Mouse (Mus musculus) B cell, adult 2 months (primary cell): ENCODE measurements at regions not wholly inside any gene's neighbourhood (a gene's known extent, or its start where the extent isn't known, plus 50 kb on each side); places are given as distances from the start of the nearest gene placed in this dataset.

Source experiments
- DNase-seq, 2 experiments: peaks; one replicate each; pipeline ENCODE4 v3.0.0; 2022

DNA sequence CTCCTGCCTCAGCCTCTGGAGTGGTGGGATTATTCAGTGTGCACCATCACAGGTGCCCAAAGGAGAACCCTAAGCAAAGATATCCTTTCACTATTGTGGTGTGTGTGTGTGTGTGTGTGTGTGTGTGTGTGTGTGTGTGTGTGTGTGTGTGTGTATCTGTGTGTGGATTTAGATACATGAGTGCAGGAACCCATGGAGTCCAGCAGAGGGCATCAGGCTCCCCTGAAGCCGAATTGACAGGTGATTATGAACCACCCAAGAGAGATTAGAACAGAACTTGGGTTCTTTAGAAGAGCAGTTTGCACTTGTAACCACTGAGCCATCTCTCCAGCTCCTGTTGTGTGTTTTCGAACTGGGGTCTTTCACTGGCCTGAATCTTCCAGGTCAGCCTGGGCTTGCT, 310.1 kb upstream of the Tbx3 start:
- DNase-seq: no peak

DNA sequence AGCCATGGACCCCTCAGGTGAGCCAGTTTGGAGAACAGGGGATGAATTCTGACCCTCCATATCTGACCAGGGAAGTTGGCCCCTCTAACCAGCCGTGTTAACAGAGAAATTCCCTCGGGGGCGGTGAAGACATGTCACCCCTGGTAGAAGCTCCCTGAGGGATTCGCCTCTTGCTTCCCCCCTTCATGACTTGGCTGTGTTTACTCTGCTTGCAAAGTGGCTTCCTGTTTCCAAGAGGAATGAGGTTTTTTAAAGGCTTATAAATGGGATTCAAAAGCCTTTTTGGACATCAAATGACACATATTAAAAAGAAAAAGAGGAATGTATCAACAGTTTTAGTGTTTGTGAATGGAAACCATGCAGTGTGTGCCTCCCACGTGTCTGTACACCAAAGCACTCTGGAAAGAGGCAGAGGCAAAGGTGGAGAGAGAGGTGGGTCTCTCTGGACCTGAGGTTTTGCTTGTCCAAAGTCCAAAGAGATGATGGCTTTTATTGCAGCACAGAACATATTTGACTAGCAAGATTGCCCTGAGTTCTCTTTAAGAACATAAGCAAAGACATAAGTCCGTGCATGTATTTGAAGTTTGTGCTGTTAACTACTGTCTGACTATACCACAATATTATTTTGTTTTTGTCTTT, 308.9 kb upstream of the Tbx3 start:
- DNase-seq: no peak

DNA sequence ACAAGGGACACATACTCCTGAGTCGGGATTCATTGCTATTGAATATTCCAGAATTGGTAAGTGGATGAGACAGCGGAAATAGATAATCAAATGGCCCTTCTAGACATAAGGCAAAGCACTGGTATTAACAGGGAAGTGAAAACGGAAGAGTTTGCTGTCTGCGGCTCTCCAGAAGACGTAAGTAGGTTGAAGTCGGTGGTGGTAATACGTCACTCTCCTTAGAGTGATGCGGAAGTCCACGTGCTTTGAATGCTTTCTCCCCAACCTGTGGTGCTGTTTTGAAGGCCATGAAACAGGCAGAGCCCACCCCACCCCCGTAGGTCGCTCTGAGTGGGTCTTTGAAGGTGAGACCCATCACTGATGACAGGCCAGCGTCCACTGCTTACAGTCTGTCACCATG, 308.0 kb upstream of the Tbx3 start:
- DNase-seq: peak in 1 of 2 experiments; percentile 15

DNA sequence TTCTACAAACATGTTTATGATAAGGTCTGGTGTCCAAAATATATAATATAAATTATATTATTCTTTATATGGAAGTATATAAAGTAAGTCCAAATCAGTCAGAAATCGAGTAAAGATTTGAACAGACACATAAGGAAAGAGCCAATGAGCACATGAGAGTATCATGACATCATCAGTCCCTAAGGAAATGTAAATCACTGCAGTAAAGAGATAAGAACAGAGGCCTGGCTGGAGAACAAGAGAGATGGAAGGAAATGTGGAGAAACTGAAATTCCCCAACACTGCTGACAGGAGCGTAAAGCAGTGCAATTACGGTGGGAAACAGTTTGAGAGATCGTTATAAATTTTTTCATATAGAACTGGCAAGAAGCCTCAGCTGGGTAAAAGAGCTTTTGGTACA, 306.2 kb upstream of the Tbx3 start:
- no peak for DNase-seq

GRCm38 (mm10) chr5:119365157-119365556, 305.3 kb upstream of the Tbx3 start:
- DNase-seq: no peak

DNA sequence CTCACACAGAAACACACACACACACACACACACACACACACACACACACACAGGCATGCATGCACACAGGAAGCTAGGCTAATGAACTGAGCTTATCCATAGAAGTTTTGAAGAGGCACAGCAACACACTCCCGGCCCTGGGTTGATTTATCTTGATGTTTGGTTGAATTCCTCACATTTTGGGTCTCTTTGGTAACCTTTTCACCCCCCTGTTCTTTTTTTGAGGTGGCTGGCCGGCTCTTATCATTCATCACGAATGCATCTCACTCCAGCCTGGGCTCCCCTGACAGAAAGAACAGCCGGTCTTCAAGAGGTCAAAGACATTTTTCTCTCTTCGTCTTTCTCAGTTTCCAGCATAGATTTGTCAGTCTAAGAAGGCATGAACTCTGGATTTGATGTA, 304.2 kb upstream of the Tbx3 start:
- no peak for DNase-seq

GRCm38 (mm10) chr5:119370481-119370880, 300.0 kb upstream of the Tbx3 start:
- no peak for DNase-seq

DNA sequence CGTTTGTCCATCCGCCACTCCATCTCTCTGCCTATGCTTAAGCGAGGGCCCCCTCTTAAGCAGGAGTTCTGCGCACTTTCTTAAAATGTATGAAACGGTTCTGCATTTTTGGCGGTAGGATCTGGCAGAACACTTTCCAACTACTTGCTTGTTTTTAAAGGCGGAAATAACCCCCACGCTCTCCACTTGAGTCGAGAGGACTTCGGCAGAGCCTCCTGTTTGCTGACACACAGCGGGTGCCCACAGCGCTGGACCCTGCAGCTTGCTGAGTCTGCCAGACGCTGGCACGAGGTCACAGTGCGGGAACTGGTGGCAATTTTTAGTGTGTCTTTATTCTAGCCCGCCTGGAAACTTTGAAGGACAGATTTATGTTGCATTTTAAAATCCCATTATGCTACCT, 299.5 kb upstream of the Tbx3 start:
- DNase-seq: no peak

GRCm38 (mm10) chr5:119373774-119374700, 296.4 kb upstream of the Tbx3 start:
- no peak for DNase-seq

GRCm38 (mm10) chr5:119374861-119375260, 295.6 kb upstream of the Tbx3 start:
- no peak for DNase-seq

DNA sequence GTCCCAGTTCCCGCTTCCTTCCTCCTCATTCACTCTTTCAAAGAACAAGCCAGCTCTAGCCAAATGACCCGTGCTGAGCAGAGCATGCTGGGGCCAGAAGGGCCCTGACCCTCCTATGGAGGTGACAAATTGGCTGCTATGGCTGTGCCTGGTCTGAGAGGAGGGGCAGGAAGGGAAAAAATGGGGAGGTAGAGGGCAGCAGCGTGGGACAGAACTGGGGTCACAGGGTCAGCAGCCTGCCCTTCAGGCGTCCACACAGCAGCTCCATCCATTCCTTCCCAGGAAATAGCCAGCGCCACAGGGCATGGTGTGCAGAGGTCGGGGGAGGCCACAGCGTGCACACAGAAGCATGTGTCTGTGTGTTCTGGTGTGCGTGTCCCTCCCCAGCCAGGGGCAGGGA, 292.2 kb upstream of the Tbx3 start:
- DNase-seq: no peak

DNA sequence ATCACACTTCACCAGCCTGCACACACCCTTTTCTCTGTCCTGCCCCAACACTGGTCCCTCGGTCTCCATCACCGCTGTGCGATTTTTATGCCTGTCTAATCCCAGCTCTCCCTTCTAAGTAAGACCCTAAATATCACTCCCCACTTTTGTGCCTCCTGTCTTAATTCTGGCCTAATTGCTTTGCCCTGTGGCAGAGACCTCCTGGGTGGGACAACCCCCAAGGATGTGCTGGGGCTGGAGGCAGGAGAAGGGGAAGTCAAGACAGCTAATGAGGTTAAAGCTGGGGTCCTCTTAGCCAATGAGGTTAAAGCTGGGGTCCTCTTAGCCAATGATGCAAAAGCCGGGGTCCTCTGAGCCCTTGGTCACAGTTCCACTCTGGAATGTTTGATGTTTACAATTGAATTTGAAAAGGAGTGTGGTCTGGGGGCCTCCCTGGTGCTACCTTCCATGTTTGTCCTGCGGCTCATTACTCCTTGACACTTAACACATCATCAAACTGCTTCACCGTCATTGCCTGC, 290.5 kb upstream of the Tbx3 start:
- no peak for DNase-seq

DNA sequence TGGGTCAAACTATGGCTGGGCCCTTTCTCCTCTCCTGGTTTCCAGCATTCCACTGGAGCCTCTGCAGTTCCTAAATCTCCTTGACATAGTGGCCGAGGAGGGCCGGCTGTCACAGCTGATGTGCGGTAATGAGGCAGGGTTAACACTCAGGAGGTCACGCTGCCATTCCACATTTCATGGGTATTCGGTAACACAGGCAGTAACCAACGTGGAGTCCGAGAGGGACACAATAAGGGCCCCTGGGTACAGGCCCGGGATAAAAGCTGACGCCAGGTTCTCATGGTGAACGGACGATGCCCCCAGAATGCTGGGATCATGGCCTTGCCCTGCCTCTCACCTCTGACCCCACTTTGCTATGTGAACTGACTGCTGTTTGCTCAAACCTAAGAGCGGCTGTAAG, 289.0 kb upstream of the Tbx3 start:
- DNase-seq: no peak

DNA sequence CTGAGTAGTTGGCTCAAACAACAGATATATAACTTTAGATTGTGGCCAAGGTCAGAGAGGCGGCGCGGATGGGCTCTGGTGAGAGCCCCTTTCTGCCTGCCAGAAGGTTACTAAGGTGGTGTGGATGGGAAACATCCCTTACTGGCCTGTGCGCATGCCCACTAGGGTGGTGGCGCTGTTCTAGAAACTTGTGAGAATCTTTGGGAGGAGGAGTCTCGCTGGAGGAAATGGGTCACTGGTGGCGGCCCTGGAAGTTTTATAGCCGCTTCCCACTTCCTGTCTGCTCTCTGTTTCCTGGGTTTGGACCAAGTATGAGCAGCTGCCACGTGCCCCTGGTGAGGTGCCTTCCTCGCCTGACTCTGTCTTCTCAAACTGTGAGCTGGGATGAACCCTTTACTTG, 285.0 kb upstream of the Tbx3 start:
- no peak for DNase-seq

- DNase-seq: no peak
Measured at GRCm38 (mm10) chr5:119386821-119387220, 283.6 kb upstream of the Tbx3 start.

GRCm38 (mm10) chr5:119387261-119387660, 283.2 kb upstream of the Tbx3 start:
- no peak for DNase-seq

DNA sequence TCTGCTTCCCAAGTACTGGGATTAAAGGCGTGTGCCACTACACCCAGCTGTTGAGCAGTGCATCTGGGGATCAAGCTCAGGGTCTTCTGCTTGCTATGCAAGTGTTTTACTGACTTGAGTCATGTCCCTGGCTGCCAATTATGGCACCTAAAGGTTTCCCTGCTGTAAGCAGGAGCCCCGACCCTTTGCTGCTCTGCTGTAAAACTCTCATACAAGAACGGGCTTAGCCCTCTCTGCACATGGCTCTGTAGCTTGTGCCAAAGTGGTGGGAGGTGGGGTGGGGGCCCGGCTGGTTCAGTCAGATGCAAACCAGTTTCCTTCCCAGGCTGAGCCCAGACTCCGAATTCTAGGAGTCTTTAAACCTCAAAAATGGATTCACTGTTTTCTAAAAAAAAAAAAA, 281.6 kb upstream of the Tbx3 start:
- no peak for DNase-seq

GRCm38 (mm10) chr5:119389384-119389783, 281.1 kb upstream of the Tbx3 start:
- DNase-seq: no peak

- no peak for DNase-seq
Measured at GRCm38 (mm10) chr5:119389857-119390256, 280.6 kb upstream of the Tbx3 start.

DNA sequence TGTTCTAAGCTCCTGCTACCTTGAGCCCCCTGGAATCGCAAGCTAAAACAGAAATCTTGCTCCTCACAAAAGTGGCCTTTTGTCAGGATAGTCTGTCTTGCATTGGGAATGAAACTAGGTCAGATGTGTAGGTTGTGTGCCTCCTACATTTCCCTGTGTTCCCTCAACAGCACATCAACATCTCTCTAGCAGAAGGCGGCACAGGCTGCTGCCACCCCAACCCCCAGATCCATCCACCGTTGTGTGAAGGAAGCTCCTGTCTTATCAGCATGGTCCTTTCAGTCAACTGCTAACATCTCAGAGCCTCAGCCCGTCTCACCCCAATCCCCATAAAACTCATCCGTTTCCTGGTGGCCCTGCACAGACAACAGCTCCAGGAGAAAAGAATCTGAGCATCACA, 272.0 kb upstream of the Tbx3 start:
- DNase-seq: no peak

DNA sequence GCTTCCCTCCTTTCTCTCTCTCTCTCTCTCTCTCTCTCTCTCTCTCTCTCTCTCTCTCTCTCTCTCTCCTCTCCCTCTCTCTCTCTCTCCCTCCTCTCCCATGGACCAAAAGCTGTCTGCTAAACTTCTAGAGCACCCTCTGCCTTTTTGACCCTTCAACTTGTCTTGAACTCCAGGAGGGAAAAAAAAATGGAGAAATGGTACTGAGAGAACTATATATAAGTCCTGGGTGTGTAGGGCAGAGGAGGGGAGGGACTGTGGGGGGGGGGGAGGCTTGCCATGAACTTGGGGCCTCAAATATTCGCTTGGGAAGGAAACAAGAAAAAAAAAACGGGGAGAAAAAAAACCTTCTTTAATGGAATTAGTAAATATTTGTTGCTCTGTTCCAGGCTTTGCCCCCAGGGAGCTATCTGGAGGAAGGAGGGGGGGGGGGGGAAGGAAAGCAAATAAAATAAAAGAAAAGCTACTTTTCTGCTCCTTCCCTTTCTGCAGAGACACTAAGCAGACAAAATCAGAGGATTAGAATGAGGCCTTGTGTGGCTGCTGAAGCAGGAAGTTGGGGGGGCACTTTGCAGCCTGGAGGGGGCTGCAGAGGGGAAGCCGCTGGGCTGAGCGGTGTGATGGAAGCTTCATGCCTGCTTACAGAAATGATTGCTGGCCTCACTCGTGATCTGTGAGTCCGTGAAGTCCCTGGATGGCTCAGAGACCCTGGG, 270.1 kb upstream of the Tbx3 start:
- no peak for DNase-seq

DNA sequence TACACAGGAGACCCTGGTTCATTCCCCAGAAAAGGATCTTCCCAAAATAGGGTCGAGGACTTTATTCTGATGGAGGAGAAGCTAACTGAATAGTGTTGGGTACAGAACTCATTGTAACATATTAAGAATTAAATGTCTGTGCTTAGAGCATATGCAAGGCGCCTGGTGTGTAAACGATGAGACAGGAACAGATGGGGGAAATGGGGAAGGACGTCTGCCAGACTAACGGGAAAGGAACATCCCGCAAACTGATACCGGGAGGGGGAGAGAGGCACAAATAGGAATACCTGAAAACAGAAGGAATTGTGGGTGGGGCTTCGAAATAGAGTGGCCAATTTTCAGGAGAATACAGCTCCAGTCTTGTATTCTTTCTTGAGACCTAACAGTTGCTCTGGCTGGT, 268.6 kb upstream of the Tbx3 start:
- DNase-seq: no peak

GRCm38 (mm10) chr5:119402651-119403050, 267.8 kb upstream of the Tbx3 start:
- DNase-seq: no peak

DNA sequence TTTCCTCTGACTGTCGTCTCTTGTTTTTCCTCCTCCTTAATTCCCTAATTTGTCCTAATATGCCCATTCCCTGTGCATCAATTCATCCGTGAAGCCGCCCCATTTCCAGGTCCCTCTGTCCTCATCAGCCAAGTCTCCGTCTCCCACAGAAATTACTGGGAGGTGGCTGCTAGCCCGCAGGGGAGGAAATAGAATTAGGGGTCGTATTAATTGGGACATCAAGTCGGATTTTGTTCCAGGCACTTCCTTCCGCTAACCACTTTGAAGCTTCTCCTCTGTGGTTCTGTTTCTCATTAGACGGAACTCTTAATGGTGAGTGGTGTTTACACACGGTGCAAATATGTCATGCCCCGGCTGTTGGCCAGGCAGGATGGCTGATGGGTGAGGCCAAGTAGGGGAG, 259.5 kb upstream of the Tbx3 start:
- no peak for DNase-seq
